Mouse (Mus musculus): ENCODE measurements around the gene Atp11a.

DNA sequence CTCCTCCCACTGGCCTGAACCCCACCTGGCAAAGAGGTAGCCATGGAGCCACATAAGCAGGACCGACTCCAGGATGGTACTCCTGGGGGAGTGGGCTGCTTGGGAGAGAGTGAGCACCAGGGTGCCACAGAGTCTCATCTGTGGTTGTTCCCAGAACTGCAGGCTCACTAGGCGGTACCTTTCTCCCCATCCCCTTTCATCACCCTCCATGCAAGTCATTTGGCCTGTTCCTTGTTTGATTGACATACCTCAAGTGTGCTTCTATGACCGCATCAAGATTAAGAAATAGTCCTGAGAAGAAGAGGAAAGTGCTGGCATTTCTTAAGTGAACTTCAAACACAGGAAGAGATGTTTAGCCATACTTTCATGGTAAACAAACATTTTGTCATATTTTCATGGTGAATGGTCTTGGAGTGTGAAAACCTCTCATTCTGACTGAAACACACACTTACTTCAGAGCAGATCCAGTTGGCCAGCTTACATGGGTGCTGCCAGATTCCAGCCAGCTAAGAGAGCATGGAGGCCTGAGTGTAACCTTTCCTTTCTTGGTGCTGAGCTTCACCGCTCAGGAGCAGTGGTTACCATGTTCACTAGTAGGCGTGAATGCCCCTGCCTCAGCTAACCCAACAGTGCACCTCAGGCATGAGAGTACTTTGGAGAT is 38.3 kb downstream of the Atp11a start:
- TF ChIP-seq ZC3H11A (IDR thresholded peaks at IDR 0.05; ENCODE audit: borderline replicate concordance, low read depth, low read length) (no peak), MAFK (IDR thresholded peaks at IDR 0.05; ENCODE audit: insufficient read depth, low read depth, low read length) (no peak), CHD2 (IDR thresholded peaks at IDR 0.05; ENCODE audit: low read depth, low read length) (no peak), ZNF384 (IDR thresholded peaks at IDR 0.05; ENCODE audit: low read depth, low read length) (no peak), HCFC1 (IDR thresholded peaks at IDR 0.05; ENCODE audit: borderline replicate concordance, insufficient read depth, low read length) (no peak)
